Mouse (Mus musculus) heart, postnatal 14 days (tissue): Measurements from ENCODE around the gene Zfp13. TPM values are rescaled to one million over a fixed set of nuclear protein-coding genes. Genes with fewer than 3 reads are reported as not detected.

Experiments used
- DNase-seq, 2 experiments: peaks; one replicate each; pipeline ENCODE4 v3.0.0; 2021 to 2022
- intact Hi-C: fragments of 180-260 bp; cut with DNase I; formaldehyde crosslinking; loops from one replicate; pipeline ENCODE4 v1.15.1; 2025
- total RNA-seq, 2 experiments: library from RNA; stranded (reverse); gene quantifications; 2 replicates each; pipeline ENCODE4 v1.2.3; 2021

The Zfp13 gene
- total RNA-seq, 2 experiments from 2014 or later = 4.3 to 5.0 TPM

GRCm38 (mm10) chr17:23552896-23553633 is 46.2 kb downstream of the Zfp13 start:
- DNase-seq = no peak
- intact Hi-C loops = loop anchor here (5.0 to 10.0 kb wide), 2 partner anchors 361 to 688 kb away; partner anchors contain the start of genes Zfp40 and Zfp945

GRCm38 (mm10) chr17:23551963-23552362 is 47.3 kb downstream of the Zfp13 start:
- intact Hi-C loops = loop anchor here (5.0 to 10.0 kb wide), 2 partner anchors 360 to 687 kb away; partner anchors contain the start of genes Zfp40 and Zfp945
- no peak for DNase-seq

GRCm38 (mm10) chr17:23551416-23551815 is 47.9 kb downstream of the Zfp13 start:
- DNase-seq = no peak

GRCm38 (mm10) chr17:23550856-23551255 is 48.4 kb downstream of the Zfp13 start:
- intact Hi-C loops = loop anchor here (5.0 to 10.0 kb wide), 2 partner anchors 359 to 686 kb away; partner anchors contain the start of genes Zfp40 and Zfp945
- DNase-seq = no peak

More at GRCm38 (mm10) chr17:23551416-23551815, 47.9 kb downstream of the Zfp13 start:
- intact Hi-C loops = loop anchor here (5.0 to 10.0 kb wide), 2 partner anchors 359 to 687 kb away; partner anchors contain the start of genes Zfp40 and Zfp945

- intact Hi-C loops = loop anchor here (5.0 to 10.0 kb wide), 2 partner anchors 358 to 685 kb away; partner anchors contain the start of genes Zfp40 and Zfp945
- DNase-seq = peak; percentile 90 to 91
Observed at GRCm38 (mm10) chr17:23550188-23550791, 49.0 kb downstream of the Zfp13 start.

- no peak for DNase-seq
- intact Hi-C loops = no loop called here
Observed at GRCm38 (mm10) chr17:23549441-23549840, 49.8 kb downstream of the Zfp13 start.

- DNase-seq = peak; percentile 73 to 77
- intact Hi-C loops = no loop called here
Observed at GRCm38 (mm10) chr17:23548615-23549014, 50.7 kb downstream of the Zfp13 start.

- no peak for DNase-seq
- intact Hi-C loops = no loop called here
Observed at GRCm38 (mm10) chr17:23547681-23548443, 51.4 kb downstream of the Zfp13 start.

- intact Hi-C loops = no loop called here
- peak; percentile 83 to 84 for DNase-seq
Observed at GRCm38 (mm10) chr17:23546702-23547505, 52.4 kb downstream of the Zfp13 start.

- intact Hi-C loops = no loop called here
- DNase-seq = peak; percentile 77 to 79
Observed at GRCm38 (mm10) chr17:23546333-23546701, 53.0 kb downstream of the Zfp13 start.

GRCm38 (mm10) chr17:23545841-23546240 is 53.4 kb downstream of the Zfp13 start:
- intact Hi-C loops = no loop called here

GRCm38 (mm10) chr17:23544766-23545165 is 54.5 kb downstream of the Zfp13 start:
- DNase-seq = no peak
- intact Hi-C loops = no loop called here

More at GRCm38 (mm10) chr17:23545841-23546240, 53.4 kb downstream of the Zfp13 start:
- DNase-seq = no peak

GRCm38 (mm10) chr17:23543983-23544382 is 55.3 kb downstream of the Zfp13 start:
- DNase-seq = no peak
- intact Hi-C loops = no loop called here

GRCm38 (mm10) chr17:23543325-23543724 is 56.0 kb downstream of the Zfp13 start:
- no peak for DNase-seq

GRCm38 (mm10) chr17:23542835-23543234 is 56.5 kb downstream of the Zfp13 start:
- DNase-seq = no peak
- intact Hi-C loops = no loop called here

More at GRCm38 (mm10) chr17:23543325-23543724, 56.0 kb downstream of the Zfp13 start:
- intact Hi-C loops = no loop called here

GRCm38 (mm10) chr17:23542004-23542720 is 57.1 kb downstream of the Zfp13 start:
- intact Hi-C loops = no loop called here
- DNase-seq = no peak

- intact Hi-C loops = no loop called here
- DNase-seq = no peak
Observed at GRCm38 (mm10) chr17:23540605-23541475, 58.4 kb downstream of the Zfp13 start.

GRCm38 (mm10) chr17:23540106-23540505 is 59.2 kb downstream of the Zfp13 start:
- intact Hi-C loops = no loop called here
- DNase-seq = no peak
